Mouse (Mus musculus): Measurements from ENCODE around the gene Ppm1l. TPM values are rescaled to one million over a fixed set of nuclear protein-coding genes. Genes with fewer than 3 reads are reported as not detected.

The Ppm1l gene
- polyA plus RNA-seq, 1 experiment: 6.8 TPM

- Histone ChIP-seq H3K27me3 (ENCODE audit: control insufficient read depth, insufficient read depth, insufficient read length) (no peaks in the 10 kb centered on the region), H3ac (ENCODE audit: control insufficient read depth, insufficient read length) (no peak within 1 kb of the TSS), H3K4me2 (ENCODE audit: low read depth) (peak within 1 kb of the TSS; percentile 73), H3K36me3 (ENCODE audit: control insufficient read depth, insufficient read depth) (no peaks in the 10 kb centered on the region), H3K4me3 (peak within 1 kb of the TSS; percentile 12), H3K79me2 (ENCODE audit: control insufficient read depth, insufficient read depth) (no peaks in the 10 kb centered on the region)
- peak in 1 of 3 experiments; percentile 17 for TF ChIP-seq MYOD1 (IDR thresholded peaks at IDR 0.05; ENCODE audit: control insufficient read depth in 1 of 3, insufficient read length in 2 of 3, low read depth in 2 of 3)
- peak in 1 of 3 experiments; percentile 8 for TF ChIP-seq MYOG (IDR thresholded peaks at IDR 0.05; ENCODE audit: control insufficient read depth in 1 of 3, insufficient read depth in 1 of 3, insufficient read length in 2 of 3, low read depth in 2 of 3)
- TF ChIP-seq USF1 (IDR thresholded peaks at IDR 0.05; ENCODE audit: low read depth): no peak
- peak; percentile 34 for TF ChIP-seq POLR2A (IDR thresholded peaks at IDR 0.05; ENCODE audit: insufficient read length, low read depth)
Measured at GRCm38 (mm10) chr3:69598261-69599165, 281.9 kb downstream of the Ppm1l start, which contains the start of gene B3galnt1. Gene B3galnt1, minus strand, starts transcription at chr3:69598960.

DNA sequence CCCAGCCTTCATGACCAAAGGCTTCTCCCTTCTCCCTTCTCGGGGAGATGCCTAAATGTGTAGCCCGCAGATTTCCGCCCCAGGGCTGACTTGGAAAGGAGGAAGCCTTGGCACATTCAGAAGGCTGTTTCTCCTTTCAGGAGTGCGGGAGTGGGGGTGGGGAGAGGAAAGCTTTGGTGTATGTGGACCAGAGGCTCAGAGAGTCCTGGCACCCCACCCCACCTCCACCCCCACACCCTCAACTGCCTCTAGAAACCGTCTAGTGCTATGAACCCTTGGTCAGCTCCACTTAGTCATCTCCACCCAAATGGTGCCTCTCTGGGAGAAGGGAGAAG is 282.5 kb downstream of the Ppm1l start:
- no peak overlapping the region for H3ac ChIP-seq (ENCODE audit: control insufficient read depth, insufficient read length)
- no peaks in the 10 kb centered on the region for H3K27me3 ChIP-seq (ENCODE audit: control insufficient read depth, insufficient read depth, insufficient read length)
- no peaks in the 10 kb centered on the region for H3K79me2 ChIP-seq (ENCODE audit: control insufficient read depth, insufficient read depth)
- H3K4me2 ChIP-seq (ENCODE audit: low read depth): peak overlapping the region; percentile 73
- peak overlapping the region; percentile 12 for H3K4me3 ChIP-seq
- TF ChIP-seq MYOD1 (IDR thresholded peaks at IDR 0.05; ENCODE audit: control insufficient read depth in 1 of 3, insufficient read length in 2 of 3, low read depth in 2 of 3) (no peak), POLR2A (IDR thresholded peaks at IDR 0.05; ENCODE audit: insufficient read length, low read depth) (no peak), SRF (IDR thresholded peaks at IDR 0.05; ENCODE audit: control insufficient read depth, insufficient read length, low read depth) (no peak), TCF3 (IDR thresholded peaks at IDR 0.05; ENCODE audit: insufficient read length, low read depth) (no peak), REST (IDR thresholded peaks at IDR 0.05; ENCODE audit: insufficient read depth, insufficient read length) (no peak), E2F4 (IDR thresholded peaks at IDR 0.05; ENCODE audit: insufficient read depth) (no peak), MAX (IDR thresholded peaks at IDR 0.05; ENCODE audit: low read depth) (no peak), POLR2AphosphoS2 (IDR thresholded peaks at IDR 0.05; ENCODE audit: insufficient read length, low read depth) (no peak), USF1 (IDR thresholded peaks at IDR 0.05; ENCODE audit: low read depth) (no peak), TCF12 (IDR thresholded peaks at IDR 0.05; ENCODE audit: insufficient read depth, poor library complexity, severe bottlenecking) (no peak), CEBPB (IDR thresholded peaks at IDR 0.05; ENCODE audit: insufficient read depth, poor library complexity, severe bottlenecking) (no peak), MYOG (IDR thresholded peaks at IDR 0.05; ENCODE audit: control insufficient read depth in 1 of 3, insufficient read depth in 1 of 3, insufficient read length in 2 of 3, low read depth in 2 of 3) (no peak)
- no peaks in the 10 kb centered on the region for H3K36me3 ChIP-seq (ENCODE audit: control insufficient read depth, insufficient read depth)

DNA sequence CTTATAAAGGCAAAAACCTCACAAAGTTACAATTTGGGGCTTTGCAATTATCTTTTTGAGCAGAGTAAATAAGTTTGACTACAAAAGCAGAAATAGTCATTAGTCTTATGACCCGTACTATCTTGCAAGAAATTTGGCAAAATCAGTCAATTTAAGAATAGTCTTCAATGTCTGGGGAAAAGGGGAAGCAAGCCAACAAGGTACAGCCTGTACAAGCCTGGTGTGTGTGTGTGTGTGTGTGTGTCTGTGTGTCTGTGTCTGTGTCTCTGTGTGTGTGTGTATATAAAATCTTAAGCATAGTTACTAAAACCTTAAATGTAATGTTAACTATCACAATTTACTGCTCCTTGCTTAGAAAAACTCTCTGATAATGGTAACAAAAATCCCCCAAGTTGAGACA is 290.3 kb downstream of the Ppm1l start:
- Histone ChIP-seq H3K4me2 (ENCODE audit: low read depth) (no peak overlapping the region), H3K79me2 (ENCODE audit: control insufficient read depth, insufficient read depth) (no peaks in the 10 kb centered on the region), H3K27me3 (ENCODE audit: control insufficient read depth, insufficient read depth, insufficient read length) (no peaks in the 10 kb centered on the region), H3K4me3 (no peak overlapping the region), H3ac (ENCODE audit: control insufficient read depth, insufficient read length) (no peak overlapping the region), H3K36me3 (ENCODE audit: control insufficient read depth, insufficient read depth) (no peaks in the 10 kb centered on the region)
- no peak for TF ChIP-seq MAX (IDR thresholded peaks at IDR 0.05; ENCODE audit: low read depth)
- no peak for TF ChIP-seq SRF (IDR thresholded peaks at IDR 0.05; ENCODE audit: control insufficient read depth, insufficient read length, low read depth)
- no peak for TF ChIP-seq POLR2A (IDR thresholded peaks at IDR 0.05; ENCODE audit: insufficient read length, low read depth)
- TF ChIP-seq MYOG (IDR thresholded peaks at IDR 0.05; ENCODE audit: control insufficient read depth in 1 of 3, insufficient read depth in 1 of 3, insufficient read length in 2 of 3, low read depth in 2 of 3): no peak
- TF ChIP-seq TCF3 (IDR thresholded peaks at IDR 0.05; ENCODE audit: insufficient read length, low read depth): no peak
- no peak for TF ChIP-seq E2F4 (IDR thresholded peaks at IDR 0.05; ENCODE audit: insufficient read depth)
- TF ChIP-seq POLR2AphosphoS2 (IDR thresholded peaks at IDR 0.05; ENCODE audit: insufficient read length, low read depth): no peak
- no peak for TF ChIP-seq REST (IDR thresholded peaks at IDR 0.05; ENCODE audit: insufficient read depth, insufficient read length)
- TF ChIP-seq MYOD1 (IDR thresholded peaks at IDR 0.05; ENCODE audit: control insufficient read depth in 1 of 3, insufficient read length in 2 of 3, low read depth in 2 of 3): no peak
- TF ChIP-seq USF1 (IDR thresholded peaks at IDR 0.05; ENCODE audit: low read depth): no peak
- TF ChIP-seq TCF12 (IDR thresholded peaks at IDR 0.05; ENCODE audit: insufficient read depth, poor library complexity, severe bottlenecking): no peak
- TF ChIP-seq CEBPB (IDR thresholded peaks at IDR 0.05; ENCODE audit: insufficient read depth, poor library complexity, severe bottlenecking): no peak

DNA sequence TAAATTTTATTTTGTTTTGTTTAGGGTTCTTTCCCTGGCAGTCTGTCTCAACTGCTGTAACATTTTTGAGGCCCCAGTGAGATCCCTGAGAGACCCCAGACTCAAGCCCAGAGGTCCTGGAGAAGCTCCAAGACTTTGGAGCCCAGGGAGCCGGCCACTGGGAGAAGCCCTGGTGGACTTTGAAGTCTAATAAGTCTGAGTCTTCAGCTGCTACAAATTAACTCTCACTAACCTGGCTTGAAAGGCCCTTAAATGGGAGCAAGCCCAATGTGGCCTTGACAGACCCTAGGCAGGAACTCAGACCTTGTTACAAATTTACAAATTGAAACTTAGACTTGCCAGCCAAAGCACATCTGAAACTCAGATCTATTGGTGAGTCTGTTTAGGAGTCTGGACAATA is 290.8 kb downstream of the Ppm1l start:
- Histone ChIP-seq H3K79me2 (ENCODE audit: control insufficient read depth, insufficient read depth) (no peaks in the 10 kb centered on the region), H3K36me3 (ENCODE audit: control insufficient read depth, insufficient read depth) (no peaks in the 10 kb centered on the region), H3K27me3 (ENCODE audit: control insufficient read depth, insufficient read depth, insufficient read length) (no peaks in the 10 kb centered on the region), H3ac (ENCODE audit: control insufficient read depth, insufficient read length) (no peak overlapping the region), H3K4me3 (no peak overlapping the region), H3K4me2 (ENCODE audit: low read depth) (no peak overlapping the region)
- TF ChIP-seq TCF3 (IDR thresholded peaks at IDR 0.05; ENCODE audit: insufficient read length, low read depth) (no peak), CEBPB (IDR thresholded peaks at IDR 0.05; ENCODE audit: insufficient read depth, poor library complexity, severe bottlenecking) (no peak), MAX (IDR thresholded peaks at IDR 0.05; ENCODE audit: low read depth) (no peak), USF1 (IDR thresholded peaks at IDR 0.05; ENCODE audit: low read depth) (no peak), POLR2A (IDR thresholded peaks at IDR 0.05; ENCODE audit: insufficient read length, low read depth) (no peak), MYOD1 (IDR thresholded peaks at IDR 0.05; ENCODE audit: control insufficient read depth in 1 of 3, insufficient read length in 2 of 3, low read depth in 2 of 3) (no peak), E2F4 (IDR thresholded peaks at IDR 0.05; ENCODE audit: insufficient read depth) (no peak), TCF12 (IDR thresholded peaks at IDR 0.05; ENCODE audit: insufficient read depth, poor library complexity, severe bottlenecking) (no peak), REST (IDR thresholded peaks at IDR 0.05; ENCODE audit: insufficient read depth, insufficient read length) (no peak), SRF (IDR thresholded peaks at IDR 0.05; ENCODE audit: control insufficient read depth, insufficient read length, low read depth) (no peak), POLR2AphosphoS2 (IDR thresholded peaks at IDR 0.05; ENCODE audit: insufficient read length, low read depth) (no peak), MYOG (IDR thresholded peaks at IDR 0.05; ENCODE audit: control insufficient read depth in 1 of 3, insufficient read depth in 1 of 3, insufficient read length in 2 of 3, low read depth in 2 of 3) (no peak)

Measured in myocyte (in vitro differentiated cells).